Mouse (Mus musculus): ENCODE measurements around the gene Lin52.

DNA sequence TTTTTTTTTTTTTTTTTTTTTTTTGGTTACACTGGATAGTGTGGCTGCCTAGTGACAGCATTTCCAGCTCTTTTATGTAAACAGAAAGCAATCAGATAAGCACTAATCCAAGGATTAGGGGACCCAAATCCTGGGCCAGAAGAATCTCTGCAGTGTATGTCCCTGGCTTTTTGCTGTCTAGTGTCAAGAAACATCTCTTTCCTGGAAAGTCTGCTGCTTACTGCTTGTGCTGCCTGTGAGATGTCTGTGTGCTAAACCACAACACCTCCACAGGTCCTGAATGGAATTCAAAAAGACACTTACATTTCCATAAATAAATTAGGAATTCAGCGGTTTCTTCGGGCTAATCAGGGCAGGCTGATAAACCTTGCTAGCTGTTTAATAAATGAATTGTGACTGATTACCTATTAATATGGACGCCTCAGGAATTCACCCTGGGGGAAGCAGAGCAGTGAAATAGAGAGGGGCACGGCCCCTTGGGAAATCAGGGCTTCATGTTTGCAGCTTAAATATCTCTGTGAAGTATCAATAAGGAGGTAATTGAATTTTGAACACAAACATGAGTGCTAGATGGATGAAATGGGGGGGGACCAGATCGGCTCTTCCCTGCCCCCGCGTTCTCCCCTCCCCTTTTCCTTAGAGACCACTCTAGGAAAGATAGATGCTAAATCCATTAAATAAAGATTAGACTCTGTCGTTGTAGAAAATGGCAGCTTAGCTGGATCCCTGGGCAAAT, 49.5 kb downstream of the Lin52 start:
- no peak for TF ChIP-seq CTCF (IDR thresholded peaks at IDR 0.05; ENCODE audit: insufficient read depth, low read depth, low read length)
- TF ChIP-seq POLR2A (IDR thresholded peaks at IDR 0.05; ENCODE audit: insufficient read depth, low read depth, low read length): no peak
